Comparison of ENCODE assay signal across 9 mouse cellular contexts in genomic region chr17:80062620-80063010, GRCm38 (mm10). TPM values are rescaled to one million over a fixed set of nuclear protein-coding genes. Genes with fewer than 3 reads are reported as not detected.
A peak's percentile ranks its signal among the peaks of the same experiment; 100 is the strongest.
DNase-seq lines count a peak whose midpoint lies in the region; ATAC-seq and TF ChIP-seq lines count a peak whose summit lies in the region.
"Had no signal": no experiment of that assay in that cellular context is flagged by ENCODE, and none has a peak within 500 bp of the region (broad histone marks: within the 10 kb centered on the region; RNA-seq: fewer than 3 reads in every experiment).

No protein-coding gene starts in this region.

- peak overlapping the region; percentile 98 for H3K27ac ChIP-seq in heart, embryonic 10.5 days
- H3K27ac ChIP-seq in ES-Bruce4 (ENCODE audit: insufficient read depth, low read length), result peak overlapping the region; percentile 7; the same call in 1 of the 2 replicates
- peak overlapping the region; percentile 99 for H3K27ac ChIP-seq in limb, embryonic 12.5 days
- H3K27ac ChIP-seq in neural tube, embryonic 13.5 days (replicated peaks), result peak overlapping the region; percentile 100

- no peaks in the 10 kb centered on the region for H3K9me3 ChIP-seq in heart, embryonic 10.5 days
- no peaks in the 10 kb centered on the region for H3K9me3 ChIP-seq in ES-Bruce4 (replicated peaks; ENCODE audit: control insufficient read depth, insufficient read depth, low read length, poor library complexity, severe bottlenecking)
- no peaks in the 10 kb centered on the region; the same call in 1 of the 2 replicates for H3K9me3 ChIP-seq in erythroblast, embryonic 14.5 days (ENCODE audit: control insufficient read depth, low read length)
- H3K9me3 ChIP-seq in limb, embryonic 12.5 days, result no peaks in the 10 kb centered on the region
- H3K9me3 ChIP-seq in neural tube, embryonic 13.5 days, result no peaks in the 10 kb centered on the region

- no peak for TF ChIP-seq CTCF in ES-Bruce4 (IDR thresholded peaks at IDR 0.05; ENCODE audit: low read depth, low read length)

- peaks cover under 1% of the 10 kb centered on the region; the same call in 1 of the 2 replicates for H3K36me3 ChIP-seq in heart, embryonic 10.5 days
- no peaks in the 10 kb centered on the region for H3K36me3 ChIP-seq in ES-Bruce4 (ENCODE audit: control insufficient read depth, insufficient read depth, low read length, poor library complexity, severe bottlenecking)
- peaks cover 8% of the 10 kb centered on the region for H3K36me3 ChIP-seq in erythroblast, embryonic 14.5 days (ENCODE audit: control insufficient read depth)
- 0 out of 2 replicates have a peak, but pooled peaks cover 5% of the 10 kb centered on the region for H3K36me3 ChIP-seq in limb, embryonic 12.5 days
- H3K36me3 ChIP-seq in neural tube, embryonic 13.5 days, result no peaks in the 10 kb centered on the region

- ATAC-seq in limb, embryonic 12.5 days (ENCODE audit: insufficient number of reproducible peaks, insufficient read depth, low FRiP score, low TSS enrichment, low read depth), result no peak
- ATAC-seq in neural tube, embryonic 13.5 days (ENCODE audit: low read depth), result peak; percentile 64

- 2% methylated on average over 15 of the region's 15 CpGs for WGBS in heart, embryonic 10.5 days
- WGBS in limb, embryonic 12.5 days, result 2% methylated on average over 15 of the region's 15 CpGs
- WGBS in neural tube, embryonic 13.5 days, result 3% methylated on average over 15 of the region's 15 CpGs

- DNase-seq in heart, embryonic 10.5 days (ENCODE audit: low spot score), result no peak
- no peak for DNase-seq in heart, postnatal 10 days
- no peak for DNase-seq in urinary bladder, adult 18-20 months (ENCODE audit: low spot score in 2 of 2)
- no peak for DNase-seq in right cerebral cortex, postnatal 4 days

- H3K4me2 ChIP-seq in limb, embryonic 12.5 days, result peak overlapping the region; percentile 85
- peak overlapping the region; percentile 73 for H3K4me2 ChIP-seq in neural tube, embryonic 13.5 days

- no peaks in the 10 kb centered on the region for H3K27me3 ChIP-seq in heart, embryonic 10.5 days (ENCODE audit: insufficient read depth, poor library complexity, severe bottlenecking)
- H3K27me3 ChIP-seq in ES-Bruce4 (ENCODE audit: control insufficient read depth, insufficient read depth, low read length, poor library complexity, severe bottlenecking), result no peaks in the 10 kb centered on the region
- no peaks in the 10 kb centered on the region for H3K27me3 ChIP-seq in erythroblast, embryonic 14.5 days (ENCODE audit: control insufficient read depth)
- H3K27me3 ChIP-seq in limb, embryonic 12.5 days, result no peaks in the 10 kb centered on the region
- H3K27me3 ChIP-seq in neural tube, embryonic 13.5 days, result no peaks in the 10 kb centered on the region
- H3K27me3 ChIP-seq: Patski had no signal

- H3K4me1 ChIP-seq in heart, embryonic 10.5 days, result peaks cover 20% of the 10 kb centered on the region
- H3K4me1 ChIP-seq in ES-Bruce4 (ENCODE audit: control insufficient read depth, insufficient read depth, low read length), result no peaks in the 10 kb centered on the region
- H3K4me1 ChIP-seq in erythroblast, embryonic 14.5 days (ENCODE audit: control insufficient read depth), result peaks cover 43% of the 10 kb centered on the region
- peaks cover 26% of the 10 kb centered on the region; the same call in 1 of the 2 replicates for H3K4me1 ChIP-seq in limb, embryonic 12.5 days (replicated peaks)
- peaks cover 37% of the 10 kb centered on the region for H3K4me1 ChIP-seq in neural tube, embryonic 13.5 days (replicated peaks)

- peak overlapping the region; percentile 64 for H3K9ac ChIP-seq in ES-Bruce4 (ENCODE audit: low read depth, poor library complexity, severe bottlenecking)
- H3K9ac ChIP-seq in limb, embryonic 12.5 days (replicated peaks), result peak overlapping the region; percentile 97
- H3K9ac ChIP-seq in neural tube, embryonic 13.5 days, result peak overlapping the region; percentile 80

- no peak for TF ChIP-seq POLR2A in ES-Bruce4 (IDR thresholded peaks at IDR 0.05; ENCODE audit: insufficient read depth, low read length)

- intact Hi-C loops in heart, postnatal 10 days (cut with DNase I), result loop anchor here (5.0 kb wide), 1 partner anchor 65 kb away; the partner anchor contains the start of gene Galm

- TF ChIP-seq EP300 in ES-Bruce4 (IDR thresholded peaks at IDR 0.05; ENCODE audit: insufficient read depth, low read depth, low read length), result no peak

- H3K4me3 ChIP-seq in heart, embryonic 10.5 days, result peak overlapping the region; percentile 85
- H3K4me3 ChIP-seq in ES-Bruce4 (ENCODE audit: low read depth, low read length), result peak overlapping the region; percentile 76
- H3K4me3 ChIP-seq in erythroblast, embryonic 14.5 days (replicated peaks), result peak overlapping the region; percentile 74
- peak overlapping the region; percentile 95 for H3K4me3 ChIP-seq in limb, embryonic 12.5 days (replicated peaks)
- peak overlapping the region; percentile 95 for H3K4me3 ChIP-seq in neural tube, embryonic 13.5 days

RNA-seq across cellular contexts. Expression of gene Hnrnpll, which starts 0.5 kb away (rescaled TPM):
- polyA plus RNA-seq in heart, embryonic 10.5 days (2016; fragmentation: Nextera tagmentation; extraction: Ambion mirVana), result 52.2 and 76.3 TPM in 2 replicates
- 10 to 100 TPM; 36.3 to 37.8 TPM for total RNA-seq in heart, postnatal 10 days (2021)
- polyA plus RNA-seq in ES-Bruce4 (2011; ENCODE audit: insufficient read depth, insufficient read length, low read depth, missing spikeins), result 73.4 and 77.4 TPM in 2 replicates
- polyA plus RNA-seq in erythroblast, embryonic 14.5 days (2012), result 2.5 TPM in 2 replicates
- polyA plus RNA-seq in limb, embryonic 12.5 days (2016; fragmentation: Nextera tagmentation; extraction: Ambion mirVana), result 112 and 114 TPM in 2 replicates
- 66.7 and 77.3 TPM in 2 replicates for polyA plus RNA-seq in neural tube, embryonic 13.5 days (2015; fragmentation: Nextera tagmentation; extraction: Ambion mirVana)

Comparison
In these comparisons a context has a peak if more than half of its experiments do, and no peak if none do; other contexts are left out.
1. H3K27ac ChIP-seq: peak in every context shown above with its lines; median percentile 100 in neural tube, embryonic 13.5 days; 99 in limb, embryonic 12.5 days; 98 in heart, embryonic 10.5 days; 7 in ES-Bruce4.
2. RNA of gene Hnrnpll, which starts 0.5 kb away (polyA plus RNA-seq): 112 to 114 TPM in limb, embryonic 12.5 days, 73.4 to 77.4 TPM in ES-Bruce4, 52.2 to 76.3 TPM in heart, embryonic 10.5 days and 66.7 to 77.3 TPM in neural tube, embryonic 13.5 days; 2.5 TPM in erythroblast, embryonic 14.5 days; every median in the first group is over 10 times any median in the second.
3. Peak in every context shown above with its lines, with median percentiles within 50 percentile points of each other: H3K4me3 ChIP-seq and H3K9ac ChIP-seq.